Mouse (Mus musculus): Measurements from ENCODE around the gene Gm12355.
"Not testable (repeated sequence)": the region's sequence is repeated elsewhere in the genome, so short reads cannot be mapped to it uniquely, and the experiment has no call there.

The Gm12355 gene

DNA sequence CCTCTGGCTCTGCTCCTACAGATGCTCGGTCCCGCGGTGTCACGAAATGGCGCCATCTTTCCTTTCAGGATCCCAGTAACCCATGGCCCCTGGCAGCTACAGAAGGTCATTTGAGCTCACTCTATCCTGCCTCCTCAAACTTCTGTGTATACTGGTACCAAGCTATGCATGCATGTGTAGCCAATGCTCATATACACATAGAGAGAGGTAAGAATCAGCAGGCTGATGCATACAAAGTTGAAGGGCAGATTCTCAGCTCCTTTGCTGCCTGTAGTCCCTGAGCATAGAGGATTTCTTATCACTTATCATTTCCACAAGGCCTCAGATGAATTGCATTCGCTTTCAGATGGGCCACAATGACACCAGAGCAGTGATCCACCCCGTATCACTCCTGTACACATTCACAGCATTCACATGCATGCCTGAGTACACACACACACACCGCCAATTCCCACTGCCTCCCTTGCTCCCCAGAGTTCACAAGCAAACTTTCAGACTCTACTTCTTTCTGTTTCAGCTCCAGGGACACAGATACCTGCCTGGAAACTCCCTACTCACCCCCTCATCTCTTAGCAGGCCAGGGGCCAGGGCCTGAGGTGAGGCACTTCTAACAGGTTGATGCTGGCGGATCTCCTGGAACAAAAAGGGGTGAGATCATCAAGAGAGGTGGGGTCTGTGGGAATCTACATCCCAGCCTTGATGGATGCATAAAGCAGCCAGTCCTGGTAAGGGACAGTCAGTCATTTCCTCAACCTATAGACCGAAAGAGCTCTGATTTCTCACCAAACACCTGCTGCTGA lies at the start of gene Gm12355, which contains the start of gene Gsdma3:
TSS of gene Gm12355 (minus strand) at position 51 of the 800 bp plus-strand sequence.
TSS of gene Gsdma3 (plus strand) at position 750 of the 800 bp plus-strand sequence.
- no peak for DNase-seq (ENCODE audit: low read depth in 2 of 2, low spot score in 2 of 2)

DNA sequence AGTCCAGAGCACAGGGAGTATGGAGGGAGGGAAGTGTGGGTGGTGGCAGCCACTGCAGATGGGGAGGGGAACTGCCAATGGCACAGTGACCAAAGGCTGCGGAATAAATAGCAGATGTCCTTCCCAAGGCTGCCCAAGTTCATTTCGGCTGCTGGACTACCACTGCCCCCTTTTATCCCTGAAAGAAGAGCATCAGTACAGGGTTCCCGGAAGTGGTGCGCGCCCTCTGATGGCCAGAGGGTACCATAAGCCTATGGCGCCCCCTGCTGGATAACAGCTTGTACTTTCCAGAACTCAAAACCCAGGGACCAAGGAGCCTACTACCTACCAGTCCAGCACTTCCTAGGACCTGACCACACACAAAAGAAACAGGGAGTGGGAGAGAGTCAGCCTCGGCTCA lies 47.7 kb upstream of the Gm12355 start:
- peak; percentile 55 to 70 for DNase-seq (ENCODE audit: low read depth in 2 of 2, low spot score in 2 of 2)

DNA sequence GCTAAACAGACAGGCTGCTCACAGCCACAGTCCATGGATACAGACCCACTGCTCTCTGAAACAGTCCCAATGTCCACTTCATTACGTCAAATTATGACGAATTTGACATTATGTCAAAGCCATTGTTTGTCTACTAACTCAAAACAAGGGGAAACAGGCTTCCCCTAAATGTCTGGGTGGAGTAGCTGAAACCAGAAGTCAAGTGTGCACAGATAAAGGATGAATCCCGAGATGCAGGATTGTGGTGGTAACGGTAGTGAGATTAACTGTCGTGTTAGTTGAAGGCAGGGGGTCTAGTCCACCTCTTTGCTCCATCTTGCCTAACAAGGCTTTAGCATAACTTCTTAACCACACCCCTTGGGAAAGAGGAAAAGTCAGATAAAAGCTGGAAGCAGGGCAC lies 47.0 kb upstream of the Gm12355 start:
- DNase-seq (ENCODE audit: low read depth in 2 of 2, low spot score in 2 of 2): no peak

DNA sequence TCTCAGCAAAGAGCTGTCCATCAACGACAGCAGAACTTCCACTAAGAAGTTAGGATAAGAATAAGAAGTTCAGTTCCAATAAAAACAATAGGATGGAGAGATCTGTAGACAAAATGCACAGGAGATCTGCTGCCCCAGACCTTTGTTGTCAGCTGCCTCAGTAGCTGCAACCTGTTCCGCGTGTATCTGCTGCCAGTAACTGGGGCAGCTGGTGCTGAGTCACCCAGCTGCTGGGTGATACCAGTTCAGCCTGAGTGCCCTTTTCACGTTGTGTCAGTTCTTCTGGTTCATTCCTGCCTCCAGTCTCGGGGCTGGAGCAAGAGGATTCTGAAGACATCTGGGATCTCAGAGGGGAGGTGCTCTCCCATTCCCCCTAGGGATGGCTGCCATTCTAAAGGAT lies 46.4 kb upstream of the Gm12355 start:
- DNase-seq (ENCODE audit: low read depth in 2 of 2, low spot score in 2 of 2): no peak

DNA sequence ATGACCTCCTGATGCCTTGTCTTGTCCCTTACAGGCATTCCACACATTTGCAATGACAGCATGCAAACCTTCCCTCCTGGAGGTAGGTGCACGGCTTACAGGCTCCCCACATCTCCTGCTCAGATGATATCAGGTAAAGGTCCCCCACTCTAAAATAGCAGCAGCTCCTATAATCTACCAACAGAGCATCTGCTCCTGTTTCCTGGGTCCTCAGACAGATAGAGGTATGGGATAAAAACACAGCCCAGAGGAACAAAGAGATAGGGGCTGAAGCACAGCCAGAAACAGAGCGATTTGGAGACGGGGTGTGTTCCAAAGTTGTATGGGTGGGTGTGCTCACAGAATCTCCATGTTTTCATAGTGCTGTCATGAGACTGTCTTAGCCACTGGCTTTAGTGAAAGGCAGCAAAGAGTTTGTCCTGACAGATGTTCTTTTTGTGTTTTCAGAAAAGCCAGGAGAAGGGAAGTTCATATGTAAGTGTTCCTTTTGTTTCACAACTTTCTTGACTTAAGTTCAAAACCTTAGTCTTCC lies 45.9 kb upstream of the Gm12355 start:
- no peak for DNase-seq (ENCODE audit: low read depth in 2 of 2, low spot score in 2 of 2)

DNA sequence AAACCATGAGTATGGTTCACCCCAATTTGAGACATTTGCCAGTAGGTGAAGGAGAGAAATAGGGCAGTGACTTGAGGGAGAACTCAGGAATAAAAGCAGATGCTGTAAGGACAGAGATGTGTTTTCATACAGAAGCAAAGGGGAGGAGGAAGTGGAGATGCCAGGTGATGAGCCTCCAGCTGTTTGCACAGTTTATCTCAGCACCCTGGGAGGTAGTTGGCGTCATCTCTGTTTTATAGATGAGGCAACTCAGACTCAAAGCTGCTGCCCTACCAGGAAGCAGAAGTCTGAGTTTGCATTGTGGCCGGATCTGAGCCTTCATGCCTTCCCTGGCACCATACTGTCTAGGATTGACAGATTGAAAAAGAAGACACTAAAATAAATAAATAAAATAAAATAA lies 43.5 kb upstream of the Gm12355 start:
- DNase-seq (ENCODE audit: low read depth in 2 of 2, low spot score in 2 of 2): no peak

DNA sequence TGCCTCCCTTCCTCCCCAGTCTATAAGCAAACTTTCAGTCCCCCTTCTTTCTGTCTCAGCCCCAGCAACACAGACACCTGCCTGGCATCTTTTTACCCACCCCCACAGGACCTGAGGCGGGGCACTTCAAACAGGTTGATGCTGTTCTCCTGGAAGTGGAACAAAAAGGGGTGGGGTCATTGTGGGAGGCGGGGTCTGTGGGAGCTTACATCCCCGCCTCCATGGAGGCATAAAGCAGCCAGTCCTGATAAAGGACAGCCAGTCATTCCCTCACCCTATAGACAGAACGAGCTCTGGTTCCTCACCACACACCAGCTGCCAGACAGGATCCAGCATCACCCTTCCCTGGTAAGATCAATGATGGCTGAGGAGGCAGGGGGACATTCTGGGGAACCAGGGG lies 38.6 kb upstream of the Gm12355 start, which contains the start of gene Gsdma:
TSS of gene Gsdma (plus strand) at position 261 of the 400 bp plus-strand sequence.
- no peak for DNase-seq (ENCODE audit: low read depth in 2 of 2, low spot score in 2 of 2)

DNA sequence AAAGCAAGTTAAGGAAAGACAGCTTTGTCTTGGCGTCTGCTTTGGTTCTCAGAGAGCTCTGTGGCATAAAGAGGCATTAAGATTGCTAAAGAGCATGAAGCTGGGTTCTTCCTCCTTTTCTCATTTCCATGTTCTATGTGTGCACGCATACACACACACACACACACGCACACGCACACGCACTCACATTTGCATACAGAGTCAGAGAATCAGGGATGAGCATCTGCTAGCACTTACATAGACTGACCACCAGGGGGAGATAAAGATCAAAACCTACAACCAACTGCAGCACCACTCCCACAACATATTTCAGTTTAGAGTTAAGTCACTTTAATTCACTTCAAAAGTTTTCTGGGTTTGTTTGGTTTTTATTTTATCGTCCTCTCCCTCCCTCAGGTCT lies 35.1 kb upstream of the Gm12355 start:
- DNase-seq (ENCODE audit: low read depth in 2 of 2, low spot score in 2 of 2): peak; percentile 28 to 62

DNA sequence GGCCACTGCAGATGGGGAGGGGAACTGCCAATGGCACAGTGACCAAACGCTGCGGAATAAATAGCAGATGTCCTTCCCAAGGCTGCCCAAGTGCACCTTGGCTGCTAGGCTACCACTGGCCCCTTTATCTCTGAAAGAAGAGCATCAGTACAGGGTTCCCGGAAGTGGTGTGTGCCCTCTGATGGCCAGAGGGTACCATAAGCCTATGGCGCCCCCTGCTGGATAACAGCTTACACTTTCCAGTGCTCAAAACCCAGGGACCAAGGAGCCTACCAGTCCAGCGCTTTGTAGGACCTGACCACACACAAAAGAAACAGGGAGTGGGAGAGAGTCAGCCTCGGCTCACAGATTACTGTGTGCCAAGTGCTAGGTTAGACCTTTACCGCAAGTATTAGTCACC lies 29.6 kb upstream of the Gm12355 start:
- peak; percentile 48 to 54 for DNase-seq (ENCODE audit: low read depth in 2 of 2, low spot score in 2 of 2)

DNA sequence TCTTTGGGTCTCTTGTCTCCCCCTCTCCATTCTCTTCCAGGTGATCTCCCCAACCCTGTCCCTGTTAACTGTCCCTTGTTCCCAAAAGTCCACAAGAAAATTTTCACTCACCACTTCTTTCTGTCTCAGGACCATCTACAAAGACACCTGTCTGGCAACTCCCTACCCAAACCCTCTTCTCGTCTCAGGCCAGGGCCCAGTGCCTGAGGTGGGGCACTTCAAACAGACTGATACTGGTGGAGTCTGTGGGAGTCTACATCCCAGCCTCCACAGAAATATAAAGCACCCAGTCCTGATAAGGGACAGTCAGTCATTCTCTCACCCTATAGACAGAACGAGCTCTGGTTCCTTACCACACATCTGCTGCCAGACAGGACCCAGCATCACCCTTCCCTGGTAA lies 21.0 kb upstream of the Gm12355 start, which contains the start of gene Gsdma2:
TSS of gene Gsdma2 (plus strand) at position 301 of the 400 bp plus-strand sequence.
- no peak for DNase-seq (ENCODE audit: low read depth in 2 of 2, low spot score in 2 of 2)

DNA sequence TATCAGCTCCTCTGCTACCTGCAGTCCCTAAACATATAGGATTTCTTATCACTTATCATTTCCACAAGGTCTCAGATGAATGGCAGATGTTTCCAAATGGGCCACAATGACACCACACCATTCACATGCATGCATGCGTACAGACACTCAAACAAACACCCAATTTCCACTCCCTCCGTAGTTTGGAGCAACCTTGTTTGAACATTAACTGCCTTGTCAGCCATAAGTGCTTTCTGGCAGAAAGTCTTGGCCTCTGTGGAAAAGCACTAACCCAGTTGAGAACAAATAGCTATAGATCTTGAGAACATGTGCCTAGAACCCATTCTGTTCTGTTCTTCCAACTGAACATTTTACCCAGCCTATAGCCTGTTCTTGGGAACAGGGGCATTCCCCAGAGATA lies 20.5 kb upstream of the Gm12355 start:
- DNase-seq (ENCODE audit: low read depth in 2 of 2, low spot score in 2 of 2): no peak

DNA sequence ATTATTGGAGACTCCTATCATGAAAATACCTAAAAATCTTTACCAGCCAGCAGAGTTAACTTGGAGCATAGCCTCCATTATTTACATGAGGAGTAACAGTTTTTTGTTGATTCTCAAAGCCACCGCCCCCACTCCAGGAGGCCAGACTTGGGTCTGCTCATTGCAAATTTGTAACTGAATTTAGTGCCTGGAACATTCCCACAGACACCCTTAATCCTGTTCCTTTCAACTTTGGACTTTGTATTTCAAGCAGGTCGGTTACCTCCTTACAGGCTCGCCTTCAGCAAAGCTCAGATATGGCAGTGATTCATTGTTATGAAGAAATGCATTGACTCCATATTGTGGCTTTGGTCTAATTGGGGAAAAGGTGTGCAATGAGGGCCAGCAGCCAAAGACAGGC lies 19.3 kb upstream of the Gm12355 start:
- DNase-seq (ENCODE audit: low read depth in 2 of 2, low spot score in 2 of 2): no peak

DNA sequence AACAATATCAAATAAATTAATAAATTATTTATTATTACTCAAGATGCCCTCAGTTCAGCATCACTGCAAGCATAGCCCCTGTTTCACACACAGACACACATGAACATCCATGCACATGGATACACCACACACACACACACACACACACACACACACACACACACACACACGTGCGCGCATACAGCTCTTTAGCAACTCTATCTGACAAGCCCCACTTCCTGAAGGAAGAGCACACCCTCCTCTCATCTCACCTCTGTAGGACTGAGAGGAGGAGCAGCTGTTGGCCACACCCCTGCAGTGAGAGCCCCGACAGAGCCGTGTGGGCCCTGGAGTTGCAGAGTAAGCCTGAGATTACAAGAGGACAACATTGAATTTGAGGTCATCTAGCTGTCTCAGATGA lies 14.6 kb upstream of the Gm12355 start:
- DNase-seq (ENCODE audit: low read depth in 2 of 2, low spot score in 2 of 2): no peak

DNA sequence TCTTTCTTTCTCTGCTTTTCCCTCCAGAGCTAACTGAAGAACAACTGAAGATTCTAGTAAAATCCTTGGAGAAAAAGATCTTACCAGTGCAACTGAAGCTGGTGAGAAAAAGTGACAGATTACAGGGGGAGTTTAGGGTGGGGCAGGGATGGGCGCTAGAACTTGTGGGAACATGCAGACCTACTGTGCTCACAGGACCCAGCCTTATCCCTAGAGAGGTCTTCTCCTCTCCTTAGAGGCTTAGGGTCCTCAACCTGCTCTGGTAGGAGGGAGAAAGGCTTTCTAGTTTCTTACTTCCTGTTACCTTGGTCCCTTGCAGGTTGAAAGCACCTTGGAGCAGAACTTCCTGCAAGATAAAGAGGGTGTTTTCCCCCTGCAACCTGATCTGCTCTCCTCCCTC lies 12.0 kb upstream of the Gm12355 start:
- DNase-seq (ENCODE audit: low read depth in 2 of 2, low spot score in 2 of 2): no peak

DNA sequence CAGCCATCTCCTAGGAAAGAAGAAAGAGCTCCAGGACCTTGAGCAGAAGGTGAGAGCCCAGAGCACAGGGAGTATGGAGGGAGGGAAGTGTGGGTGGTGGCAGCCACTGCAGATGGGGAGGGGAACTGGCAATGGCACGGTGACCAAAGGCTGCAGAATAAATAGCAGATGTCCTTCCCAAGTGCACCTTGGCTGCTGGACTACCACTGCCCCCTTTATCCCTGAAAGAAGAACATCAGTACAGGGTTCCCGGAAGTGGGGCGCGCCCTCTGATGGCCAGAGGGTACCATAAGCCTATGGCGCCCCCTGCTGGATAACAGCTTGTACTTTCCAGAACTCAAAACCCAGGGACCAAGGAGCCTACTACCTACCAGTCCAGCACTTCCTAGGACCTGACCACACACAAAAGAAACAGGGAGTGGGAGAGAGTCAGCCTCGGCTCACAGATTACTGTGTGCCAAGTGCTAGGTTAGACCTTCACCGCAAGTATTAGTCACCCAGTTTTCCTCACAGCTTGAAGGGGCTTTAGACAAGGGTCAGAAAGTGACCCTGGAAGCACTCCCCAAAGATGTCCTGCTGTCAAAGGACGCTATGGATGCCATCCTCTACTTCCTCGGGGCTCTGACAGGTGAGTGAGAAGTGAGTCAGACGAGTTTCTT lies 10.0 kb upstream of the Gm12355 start:
- peak; percentile 25 to 37 for DNase-seq (ENCODE audit: low read depth in 2 of 2, low spot score in 2 of 2)

DNA sequence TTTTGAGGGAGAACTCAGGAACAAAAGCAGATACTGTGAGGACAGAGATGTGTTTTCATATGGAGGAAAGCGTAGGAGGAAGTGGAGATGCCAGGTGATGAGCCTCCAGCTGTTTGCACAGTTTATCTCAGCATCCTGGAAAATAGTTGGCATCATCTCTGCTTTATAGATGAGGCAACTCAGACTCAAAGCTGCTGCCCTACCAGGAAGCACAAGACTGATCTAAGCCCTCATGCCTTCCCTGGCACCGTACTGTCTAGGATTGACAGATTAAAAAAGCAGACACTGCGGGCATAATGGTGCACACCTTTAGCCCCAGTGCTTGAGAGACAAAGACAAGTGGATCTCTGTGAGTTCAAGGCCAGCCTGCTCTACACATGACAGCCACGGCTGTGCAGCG lies 5.2 kb upstream of the Gm12355 start:
- DNase-seq (ENCODE audit: low read depth in 2 of 2, low spot score in 2 of 2): no peak

DNA sequence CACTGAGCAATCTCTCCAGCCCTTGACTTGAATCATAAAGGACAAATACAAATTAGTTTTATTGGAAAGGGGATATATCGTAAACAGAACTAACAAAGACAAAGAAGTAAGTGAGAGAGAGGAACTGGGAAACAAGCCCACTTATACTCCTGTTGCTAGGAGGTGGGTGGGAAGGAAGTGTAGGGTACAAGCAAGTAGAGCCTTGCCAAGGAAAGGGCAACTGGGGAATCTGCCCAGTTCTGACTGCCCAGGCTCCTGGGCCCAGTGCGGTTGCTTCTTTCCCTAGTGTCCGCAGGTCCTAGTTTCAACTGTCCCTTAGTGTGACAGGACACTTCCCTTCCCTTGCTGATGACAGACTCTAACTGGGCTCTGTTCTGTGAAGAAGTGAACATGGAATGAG lies 3.2 kb upstream of the Gm12355 start:
- DNase-seq (ENCODE audit: low read depth in 2 of 2, low spot score in 2 of 2): no peak

DNA sequence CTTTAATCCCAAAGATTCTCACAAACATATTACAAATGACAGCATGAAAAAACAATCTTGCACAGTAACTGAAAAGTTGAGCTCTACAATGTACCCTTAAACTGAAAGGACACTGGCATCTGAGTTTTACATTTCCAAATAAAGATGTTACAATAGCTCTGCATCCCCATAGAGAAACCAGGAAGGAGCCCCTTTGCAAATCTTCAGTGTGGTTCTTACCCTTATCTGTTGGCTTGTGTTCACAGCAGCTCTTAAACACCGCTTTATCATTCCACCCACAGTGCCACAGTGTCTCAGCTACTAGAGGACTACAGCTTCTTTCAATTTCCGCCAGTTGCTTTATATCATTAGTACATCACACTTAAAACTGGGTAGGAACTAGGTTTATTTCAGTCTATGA lies 1.1 kb downstream of the Gm12355 start:
- DNase-seq (ENCODE audit: low read depth in 2 of 2, low spot score in 2 of 2): not testable (repeated sequence)

DNA sequence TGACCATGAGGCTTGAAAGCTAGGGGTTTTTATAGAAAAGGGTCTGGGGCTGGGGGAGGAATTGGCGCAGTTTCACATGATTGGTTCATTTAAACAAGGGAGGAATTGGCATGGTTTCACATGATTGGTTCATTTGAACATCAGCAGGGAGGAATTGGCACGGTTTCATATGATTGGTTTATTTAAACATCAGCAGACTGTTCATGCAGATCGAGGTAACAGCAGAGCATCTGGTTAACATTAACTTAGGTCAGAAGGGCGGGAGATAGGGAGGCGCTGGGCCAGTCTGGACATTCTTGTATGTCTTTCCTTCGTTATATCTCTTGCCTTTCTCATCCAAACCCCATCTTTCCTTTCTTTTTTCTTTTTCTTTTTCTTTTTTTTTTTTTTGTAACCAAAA lies 1.5 kb downstream of the Gm12355 start:
- DNase-seq (ENCODE audit: low read depth in 2 of 2, low spot score in 2 of 2): not testable (repeated sequence)

DNA sequence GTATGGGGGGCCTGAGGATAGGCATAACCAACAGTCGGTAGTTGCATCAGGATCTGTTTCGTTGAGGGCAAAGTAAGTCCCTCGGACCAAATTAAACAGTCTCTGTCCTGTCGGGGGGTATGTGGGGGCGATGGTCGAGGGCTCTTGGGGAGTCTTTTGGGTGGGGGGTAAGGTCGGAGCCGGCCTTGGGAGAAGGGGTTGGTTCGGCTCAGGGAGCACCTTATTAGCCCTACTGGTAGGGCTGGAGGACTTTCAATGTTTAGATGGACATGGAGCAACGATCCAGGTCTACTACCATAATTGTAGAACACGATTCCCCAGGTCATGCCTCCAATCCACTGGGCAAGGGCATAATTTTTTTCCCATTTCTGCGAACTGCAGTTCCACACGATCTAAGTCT lies 4.7 kb downstream of the Gm12355 start:
- no peak for DNase-seq (ENCODE audit: low read depth in 2 of 2, low spot score in 2 of 2)

DNA sequence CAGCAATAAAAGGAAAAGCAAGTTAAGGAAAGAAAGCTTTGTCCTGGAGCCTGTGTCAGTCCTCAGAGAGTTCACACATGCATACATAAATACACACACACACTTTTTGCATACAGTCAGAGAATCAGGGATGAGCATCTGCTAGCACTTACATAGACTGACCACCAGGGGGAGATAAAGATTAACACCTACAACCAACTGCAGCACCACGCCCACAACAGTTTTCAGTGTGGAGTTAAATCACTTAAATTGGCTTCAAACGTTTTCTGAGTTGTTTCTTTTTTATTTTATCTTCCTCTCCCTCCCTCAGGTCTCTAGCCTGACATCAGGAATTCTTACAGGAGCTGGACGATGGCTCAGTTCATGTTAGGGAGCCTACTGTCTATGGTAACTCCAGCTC lies 18.7 kb downstream of the Gm12355 start:
- DNase-seq (ENCODE audit: low read depth in 2 of 2, low spot score in 2 of 2): peak in 1 of 2 experiments; percentile 54

DNA sequence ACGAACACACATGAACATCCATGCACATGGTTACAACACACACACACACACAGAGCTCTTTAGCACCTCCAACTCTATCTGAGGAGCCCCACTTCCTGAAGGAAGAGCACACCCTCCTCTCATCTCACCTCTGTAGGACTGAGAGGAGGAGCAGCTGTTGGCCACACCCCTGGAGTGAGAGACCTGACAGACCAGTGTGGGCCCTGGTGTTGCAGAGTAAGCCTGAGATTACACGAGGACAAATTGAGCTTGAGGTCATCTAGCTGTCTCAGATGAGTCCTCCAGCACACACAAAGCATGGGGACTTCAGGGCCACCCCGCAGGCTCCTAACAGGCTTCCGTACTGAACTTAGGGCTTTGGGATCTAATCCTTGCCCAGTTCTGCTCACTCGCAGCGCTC lies 20.6 kb downstream of the Gm12355 start:
- not testable (repeated sequence) for DNase-seq (ENCODE audit: low read depth in 2 of 2, low spot score in 2 of 2)
